Mouse (Mus musculus): Measurements from ENCODE around the gene Pqlc3. TPM values are rescaled to one million over a fixed set of nuclear protein-coding genes. Genes with fewer than 3 reads are reported as not detected.
A peak's percentile ranks its signal among the peaks of the same experiment; 100 is the strongest.

The Pqlc3 gene
- polyA plus RNA-seq, 1 experiment from 2014 or later, result 1.9 TPM

DNA sequence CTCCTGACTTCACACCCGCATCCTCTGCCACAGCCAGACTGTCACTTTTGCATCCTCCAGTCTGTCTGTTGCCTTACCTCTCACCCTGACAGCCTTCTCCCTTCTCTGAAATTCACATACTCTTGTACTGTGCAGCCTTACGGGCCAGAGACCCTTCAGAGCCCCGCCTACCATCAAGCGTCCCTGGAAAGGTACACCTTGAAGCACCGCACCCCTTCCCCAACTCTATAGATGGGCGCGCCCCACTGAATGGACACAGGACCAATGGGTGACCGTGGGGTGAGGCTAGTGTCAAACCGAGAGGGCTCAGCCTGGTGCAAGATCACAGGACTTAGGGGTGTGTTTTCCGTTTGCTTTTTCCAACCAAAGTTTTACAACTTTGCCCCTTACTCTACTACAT is 1.1 kb downstream of the Pqlc3 start:
- peak overlapping the region; percentile 86 for H3K4me2 ChIP-seq
- H3K9ac ChIP-seq, result no peak overlapping the region
- H3K9me3 ChIP-seq (replicated peaks), result no peaks in the 10 kb centered on the region
- peaks cover 14% of the 10 kb centered on the region for H3K4me1 ChIP-seq
- H3K27me3 ChIP-seq, result peaks cover 47% of the 10 kb centered on the region
- ATAC-seq, result no peak
- peak overlapping the region; percentile 48 for H3K4me3 ChIP-seq
- WGBS, result 6% methylated on average over 10 of the region's 10 CpGs
- no peaks in the 10 kb centered on the region for H3K36me3 ChIP-seq (ENCODE audit: poor library complexity, severe bottlenecking)
- no peak overlapping the region for H3K27ac ChIP-seq

DNA sequence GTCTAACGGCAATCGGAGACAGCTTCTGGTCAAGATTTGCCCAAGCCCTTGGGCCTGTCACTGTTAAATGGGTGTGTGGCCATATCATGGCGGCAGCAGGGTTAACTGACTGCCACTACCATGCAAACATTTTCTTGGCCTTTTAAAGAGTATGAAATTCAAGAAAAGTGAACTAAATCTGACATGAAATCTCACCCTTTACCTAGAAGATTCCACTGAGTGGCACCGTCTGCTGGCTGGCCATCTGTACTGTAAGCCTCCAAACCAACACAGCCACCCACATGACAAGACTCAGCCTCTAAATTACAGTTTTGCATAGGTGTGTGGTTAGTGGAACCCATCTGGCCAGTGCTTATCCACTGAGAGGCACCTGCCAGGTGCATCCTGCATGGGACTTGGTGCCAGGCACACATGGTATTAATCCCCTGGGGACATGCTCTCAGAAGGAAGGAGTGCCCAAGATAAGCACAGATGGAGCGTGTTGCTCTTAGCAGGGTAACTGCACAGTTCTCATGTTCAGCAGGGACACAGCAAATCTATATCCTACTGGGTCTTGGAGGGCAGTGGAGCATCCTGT is 3.2 kb downstream of the Pqlc3 start:
- no peak for ATAC-seq
- no peak overlapping the region for H3K27ac ChIP-seq
- 92% methylated on average over 5 of the region's 5 CpGs for WGBS
- H3K4me2 ChIP-seq, result no peak overlapping the region
- peaks cover 45% of the 10 kb centered on the region for H3K27me3 ChIP-seq
- peaks cover 14% of the 10 kb centered on the region for H3K4me1 ChIP-seq
- H3K9ac ChIP-seq, result no peak overlapping the region
- no peaks in the 10 kb centered on the region for H3K36me3 ChIP-seq (ENCODE audit: poor library complexity, severe bottlenecking)
- H3K9me3 ChIP-seq (replicated peaks), result no peaks in the 10 kb centered on the region
- no peak overlapping the region for H3K4me3 ChIP-seq

DNA sequence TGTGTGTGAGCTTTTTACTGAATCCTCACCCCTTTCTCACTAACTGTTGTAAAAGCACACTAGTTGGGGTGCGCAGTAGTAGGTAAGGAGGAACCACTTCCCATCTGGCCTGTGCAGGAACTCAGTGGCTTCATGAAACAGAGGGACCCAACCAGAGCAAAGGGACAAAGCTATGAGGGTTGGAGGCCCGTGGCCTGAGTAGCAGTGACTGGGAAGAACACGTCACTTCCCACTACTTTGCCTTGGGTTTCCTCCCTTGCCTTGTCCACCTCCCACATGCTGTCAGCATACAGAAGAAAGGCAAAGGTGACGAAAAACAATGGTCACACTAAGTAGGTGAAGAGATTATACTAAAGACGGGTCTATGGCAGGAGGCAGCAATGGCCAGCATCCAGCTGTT is 3.9 kb downstream of the Pqlc3 start:
- H3K4me3 ChIP-seq, result no peak overlapping the region
- H3K4me2 ChIP-seq, result no peak overlapping the region
- 86% methylated on average over 5 of the region's 5 CpGs for WGBS
- H3K9ac ChIP-seq, result no peak overlapping the region
- ATAC-seq, result no peak
- H3K27me3 ChIP-seq, result peaks cover 38% of the 10 kb centered on the region
- peaks cover 14% of the 10 kb centered on the region for H3K4me1 ChIP-seq
- no peak overlapping the region for H3K27ac ChIP-seq
- no peaks in the 10 kb centered on the region for H3K9me3 ChIP-seq (replicated peaks)
- no peaks in the 10 kb centered on the region for H3K36me3 ChIP-seq (ENCODE audit: poor library complexity, severe bottlenecking)

DNA sequence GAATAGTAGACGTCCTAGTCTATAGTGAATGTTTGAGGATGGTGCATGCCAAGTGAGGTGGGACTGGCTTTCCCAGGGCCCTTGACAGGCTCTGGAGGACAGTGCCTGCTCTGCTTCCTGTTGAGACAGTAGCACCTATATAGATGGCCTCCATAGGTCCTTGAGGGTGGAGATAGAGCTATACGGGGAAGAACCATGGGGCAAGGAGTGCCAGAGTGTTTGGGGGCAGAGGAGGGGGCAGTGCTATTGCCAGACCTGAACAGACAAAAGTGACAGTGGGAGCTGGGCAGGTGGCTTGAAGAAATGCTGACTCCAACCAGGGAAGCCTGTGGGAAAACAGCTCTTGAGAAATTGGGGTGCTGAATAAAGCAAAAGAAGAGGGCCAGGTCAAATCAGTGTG is 5.9 kb downstream of the Pqlc3 start:
- Histone ChIP-seq H3K27me3 (peaks cover 20% of the 10 kb centered on the region), H3K4me3 (no peak overlapping the region), H3K36me3 (ENCODE audit: poor library complexity, severe bottlenecking) (no peaks in the 10 kb centered on the region), H3K9me3 (replicated peaks) (no peaks in the 10 kb centered on the region), H3K9ac (no peak overlapping the region), H3K4me1 (peaks cover 5% of the 10 kb centered on the region), H3K27ac (no peak overlapping the region), H3K4me2 (no peak overlapping the region)
- no peak for ATAC-seq
- 90% methylated on average over 2 of the region's 2 CpGs for WGBS

DNA sequence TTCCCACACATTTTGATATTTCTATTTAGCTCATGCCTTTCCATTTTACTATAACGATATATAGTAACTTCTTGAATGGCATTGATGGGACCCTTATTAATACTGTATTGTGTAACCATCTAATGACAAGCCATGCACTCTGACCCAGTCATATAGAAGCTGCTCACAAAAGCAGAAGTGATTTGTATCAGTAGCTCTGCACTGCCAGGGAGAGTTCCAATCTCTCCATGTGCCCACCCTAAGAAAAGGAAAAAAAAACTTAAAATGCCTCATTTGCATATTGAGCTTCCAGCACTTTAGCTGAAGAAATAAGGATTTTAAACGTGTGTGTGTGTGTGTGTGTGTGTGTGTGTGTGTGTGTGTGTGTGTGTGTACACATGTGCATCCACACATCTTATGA is 7.9 kb downstream of the Pqlc3 start:
- H3K4me1 ChIP-seq, result no peaks in the 10 kb centered on the region
- WGBS, result 90% methylated on average over 2 of the region's 2 CpGs
- no peak overlapping the region for H3K27ac ChIP-seq
- H3K27me3 ChIP-seq, result peaks cover under 1% of the 10 kb centered on the region; the same call in 1 of the 2 replicates
- H3K9me3 ChIP-seq (replicated peaks), result no peaks in the 10 kb centered on the region
- H3K36me3 ChIP-seq (ENCODE audit: poor library complexity, severe bottlenecking), result 0 out of 2 replicates have a peak, but pooled peaks cover 3% of the 10 kb centered on the region
- ATAC-seq, result no peak
- H3K4me3 ChIP-seq, result no peak overlapping the region
- no peak overlapping the region for H3K9ac ChIP-seq
- H3K4me2 ChIP-seq, result no peak overlapping the region

DNA sequence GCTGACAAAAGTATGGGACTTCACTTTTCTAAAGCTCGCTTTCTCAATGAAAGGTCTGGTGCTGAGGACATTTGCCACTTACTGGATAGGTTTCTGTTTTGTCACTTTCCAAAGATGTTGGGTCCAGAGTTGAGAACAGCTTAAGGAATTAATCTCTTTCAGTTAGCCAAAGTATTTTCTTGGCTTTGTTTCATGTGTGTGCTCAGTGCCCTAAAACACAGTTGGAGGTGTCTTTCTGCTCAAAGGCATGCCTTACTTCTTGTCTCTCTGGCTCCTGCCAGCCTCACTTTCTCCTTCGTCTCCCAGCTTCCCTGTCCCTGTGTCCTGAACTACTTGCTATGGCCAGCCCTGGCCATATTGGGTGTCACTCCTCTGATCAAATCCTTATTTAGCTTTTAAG is 8.8 kb downstream of the Pqlc3 start:
- H3K4me1 ChIP-seq, result no peaks in the 10 kb centered on the region
- no peaks in the 10 kb centered on the region for H3K27me3 ChIP-seq
- no peak for ATAC-seq
- no peak overlapping the region for H3K9ac ChIP-seq
- 64% methylated on average over 2 of the region's 2 CpGs for WGBS
- no peak overlapping the region for H3K27ac ChIP-seq
- no peak overlapping the region for H3K4me3 ChIP-seq
- no peaks in the 10 kb centered on the region for H3K9me3 ChIP-seq (replicated peaks)
- H3K36me3 ChIP-seq (ENCODE audit: poor library complexity, severe bottlenecking), result 0 out of 2 replicates have a peak, but pooled peaks cover 3% of the 10 kb centered on the region
- H3K4me2 ChIP-seq, result no peak overlapping the region

DNA sequence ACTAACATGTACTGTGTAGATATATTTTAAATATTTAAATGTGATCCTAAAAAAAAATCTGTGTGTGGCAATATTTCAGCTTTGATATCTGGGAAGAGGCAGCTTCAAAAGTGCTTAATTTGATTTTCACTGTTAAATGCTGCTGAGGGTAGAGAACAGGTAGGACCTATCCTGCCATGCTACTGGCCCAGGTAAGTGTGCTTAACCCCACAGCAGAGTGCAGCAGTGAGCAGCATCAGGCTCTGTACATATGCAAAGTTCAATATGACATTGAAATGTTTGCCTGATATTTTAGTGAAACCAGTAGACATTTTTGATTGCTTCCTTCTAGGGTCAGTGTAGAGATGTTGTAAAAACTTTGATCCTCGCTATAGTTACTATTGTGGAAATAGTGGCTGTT is 14.4 kb downstream of the Pqlc3 start:
- H3K27ac ChIP-seq, result no peak overlapping the region
- no peak overlapping the region for H3K4me3 ChIP-seq
- H3K27me3 ChIP-seq, result no peaks in the 10 kb centered on the region
- no peaks in the 10 kb centered on the region for H3K4me1 ChIP-seq
- 94% methylated on average over 1 of the region's 1 CpGs for WGBS
- no peaks in the 10 kb centered on the region for H3K9me3 ChIP-seq (replicated peaks)
- no peak overlapping the region for H3K9ac ChIP-seq
- peaks cover 24% of the 10 kb centered on the region for H3K36me3 ChIP-seq (ENCODE audit: poor library complexity, severe bottlenecking)
- H3K4me2 ChIP-seq, result no peak overlapping the region
- no peak for ATAC-seq

DNA sequence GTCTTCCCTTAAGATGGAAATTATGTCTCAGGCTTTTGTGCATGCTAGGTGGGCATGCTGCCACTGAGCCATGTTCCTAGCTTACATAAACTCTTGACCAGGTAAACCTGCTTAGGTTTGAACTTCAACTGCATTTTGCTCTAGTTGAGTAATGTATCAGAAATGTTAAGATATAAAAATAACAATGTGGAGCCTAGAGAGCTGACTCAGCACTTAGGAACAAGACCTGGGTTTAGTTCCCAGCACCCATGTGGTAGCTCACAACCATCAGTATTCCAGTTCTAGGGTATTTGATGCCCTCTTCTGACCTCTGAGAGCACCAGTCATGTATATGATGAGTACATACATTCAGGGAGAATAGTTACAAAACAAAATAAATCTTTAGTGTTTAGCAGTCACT is 23.1 kb downstream of the Pqlc3 start:
- Histone ChIP-seq H3K27ac (no peak overlapping the region), H3K4me2 (no peak overlapping the region), H3K4me1 (no peaks in the 10 kb centered on the region), H3K36me3 (ENCODE audit: poor library complexity, severe bottlenecking) (peaks cover 85% of the 10 kb centered on the region), H3K4me3 (no peak overlapping the region), H3K27me3 (no peaks in the 10 kb centered on the region), H3K9ac (no peak overlapping the region), H3K9me3 (replicated peaks) (no peaks in the 10 kb centered on the region)
- no peak for ATAC-seq

DNA sequence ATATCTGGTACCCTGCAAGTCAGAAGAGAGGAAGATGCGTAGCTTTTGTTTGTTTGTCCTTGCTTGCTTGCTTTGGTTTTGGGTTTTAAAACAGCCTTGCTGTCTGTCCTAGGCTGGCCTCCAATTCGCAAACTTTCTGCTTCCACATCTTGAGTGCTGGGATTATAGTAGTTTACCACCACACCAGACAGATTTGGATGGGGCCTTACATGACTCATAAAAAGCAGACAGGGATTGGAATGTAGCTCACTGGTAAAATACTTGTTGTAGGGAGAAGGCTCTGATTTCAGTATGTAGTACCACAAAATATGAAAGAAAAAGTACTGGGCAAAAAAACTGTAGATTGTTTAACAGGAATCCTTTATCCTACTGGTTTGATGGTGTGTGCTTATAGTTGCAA is 33.4 kb downstream of the Pqlc3 start:
- 94% methylated on average over 2 of the region's 2 CpGs for WGBS
- Histone ChIP-seq H3K4me2 (no peak overlapping the region), H3K4me1 (no peaks in the 10 kb centered on the region), H3K36me3 (ENCODE audit: poor library complexity, severe bottlenecking) (peaks cover 35% of the 10 kb centered on the region), H3K4me3 (no peak overlapping the region), H3K27me3 (no peaks in the 10 kb centered on the region), H3K27ac (no peak overlapping the region), H3K9me3 (replicated peaks) (no peaks in the 10 kb centered on the region), H3K9ac (no peak overlapping the region)
- no peak for ATAC-seq

DNA sequence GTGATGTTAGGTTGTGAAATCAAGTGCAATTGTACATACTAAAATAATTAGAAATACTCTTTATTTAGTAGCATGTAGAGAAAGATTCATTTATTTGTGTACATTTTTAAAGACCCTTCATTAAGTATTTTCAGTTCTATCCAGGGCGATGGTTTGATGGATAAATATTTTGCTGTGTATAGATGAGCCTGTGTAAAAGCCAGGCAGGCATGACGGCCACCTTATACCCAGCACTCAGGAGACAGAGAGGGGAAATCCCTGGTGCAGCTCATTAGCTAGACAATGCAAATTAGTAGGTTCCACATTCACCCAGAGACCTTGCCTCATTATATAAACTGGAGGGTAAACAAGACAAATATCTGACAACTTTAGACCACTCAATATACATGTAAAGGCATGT is 36.9 kb downstream of the Pqlc3 start:
- WGBS, result 50% methylated on average over 2 of the region's 2 CpGs

DNA sequence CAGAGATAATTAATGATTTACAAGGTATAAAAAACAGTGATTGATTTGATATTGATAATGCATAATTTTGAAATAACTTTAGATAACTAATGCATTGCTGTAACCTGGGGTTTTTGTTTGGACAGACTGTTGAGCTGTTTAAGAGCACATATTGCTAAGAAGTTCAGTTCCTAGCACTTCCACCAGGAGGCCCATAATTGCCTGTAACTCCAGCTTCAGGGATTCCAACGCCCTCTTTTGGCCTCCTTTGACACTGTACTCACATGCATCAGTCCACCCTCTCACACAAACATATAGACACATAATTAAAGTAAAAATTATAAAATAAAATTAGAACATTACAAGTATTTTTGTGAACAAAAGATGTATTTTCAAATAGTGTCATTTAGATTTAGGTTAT is 41.4 kb downstream of the Pqlc3 start:
- WGBS, result 73% methylated on average over 1 of the region's 1 CpGs
- Histone ChIP-seq H3K36me3 (ENCODE audit: poor library complexity, severe bottlenecking) (peaks cover 44% of the 10 kb centered on the region), H3K4me2 (no peak overlapping the region), H3K27me3 (no peaks in the 10 kb centered on the region), H3K9ac (no peak overlapping the region), H3K4me3 (no peak overlapping the region), H3K9me3 (replicated peaks) (no peaks in the 10 kb centered on the region), H3K27ac (no peak overlapping the region), H3K4me1 (no peaks in the 10 kb centered on the region)
- no peak for ATAC-seq

More for the DNA sequence above, 36.9 kb downstream of the Pqlc3 start:
- Histone ChIP-seq H3K9me3 (replicated peaks) (no peaks in the 10 kb centered on the region), H3K27me3 (no peaks in the 10 kb centered on the region), H3K4me2 (no peak overlapping the region), H3K4me1 (no peaks in the 10 kb centered on the region), H3K36me3 (ENCODE audit: poor library complexity, severe bottlenecking) (peaks cover 39% of the 10 kb centered on the region), H3K27ac (no peak overlapping the region), H3K9ac (no peak overlapping the region), H3K4me3 (no peak overlapping the region)
- no peak for ATAC-seq

DNA sequence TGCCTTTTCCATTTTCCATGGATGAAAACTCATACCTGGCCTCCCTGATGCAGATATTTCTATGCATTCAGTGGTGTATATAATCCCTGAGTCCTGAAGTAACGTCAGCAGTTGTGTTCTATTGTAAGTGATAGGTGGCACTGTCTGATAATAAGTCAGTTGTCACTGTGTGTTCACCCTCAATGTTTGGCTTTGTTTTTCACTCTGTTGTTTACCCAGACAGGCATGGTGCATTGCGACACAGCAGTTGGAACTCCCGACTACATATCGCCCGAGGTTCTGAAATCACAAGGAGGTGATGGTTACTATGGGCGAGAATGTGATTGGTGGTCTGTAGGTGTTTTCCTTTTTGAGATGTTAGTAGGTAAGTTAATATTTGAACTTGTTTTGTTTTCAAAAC is 52.0 kb downstream of the Pqlc3 start:
- 91% methylated on average over 6 of the region's 6 CpGs for WGBS
- no peaks in the 10 kb centered on the region for H3K4me1 ChIP-seq
- H3K9me3 ChIP-seq (replicated peaks), result no peaks in the 10 kb centered on the region
- no peak for ATAC-seq
- no peak overlapping the region for H3K4me3 ChIP-seq
- no peak overlapping the region for H3K4me2 ChIP-seq
- H3K36me3 ChIP-seq (ENCODE audit: poor library complexity, severe bottlenecking), result peaks cover 23% of the 10 kb centered on the region
- H3K9ac ChIP-seq, result no peak overlapping the region
- H3K27ac ChIP-seq, result no peak overlapping the region
- H3K27me3 ChIP-seq, result no peaks in the 10 kb centered on the region

DNA sequence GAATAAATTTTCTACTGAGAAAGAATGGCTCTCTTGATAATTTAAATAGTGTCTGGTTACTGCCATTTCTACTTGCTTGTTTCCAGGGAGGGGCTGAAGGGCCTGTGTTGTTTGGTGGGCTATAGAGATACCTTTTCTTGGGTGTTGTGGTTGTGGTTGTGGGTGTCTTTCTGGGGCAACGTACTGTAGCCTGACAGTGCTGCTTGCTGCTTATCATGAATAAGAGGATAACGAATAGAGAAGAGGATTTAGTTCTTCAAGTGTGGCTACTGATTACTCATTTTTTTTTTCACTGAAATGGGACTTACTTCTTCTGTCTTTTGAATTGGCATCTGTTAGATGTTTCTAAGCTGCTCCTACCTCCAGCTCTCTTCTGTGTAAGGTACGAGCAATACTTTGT is 58.2 kb downstream of the Pqlc3 start:
- no peak overlapping the region for H3K27ac ChIP-seq
- no peak overlapping the region for H3K4me2 ChIP-seq
- 82% methylated on average over 3 of the region's 3 CpGs for WGBS
- H3K36me3 ChIP-seq (ENCODE audit: poor library complexity, severe bottlenecking), result peaks cover 11% of the 10 kb centered on the region
- no peak for ATAC-seq
- H3K27me3 ChIP-seq, result no peaks in the 10 kb centered on the region
- H3K4me3 ChIP-seq, result no peak overlapping the region
- H3K9ac ChIP-seq, result no peak overlapping the region
- H3K9me3 ChIP-seq (replicated peaks), result no peaks in the 10 kb centered on the region
- H3K4me1 ChIP-seq, result no peaks in the 10 kb centered on the region

Measured in forebrain, embryonic 13.5 days (tissue).